Mouse (Mus musculus): Measurements from ENCODE around the gene Ager. TPM values are rescaled to one million over a fixed set of nuclear protein-coding genes. Genes with fewer than 3 reads are reported as not detected.
A peak's percentile ranks its signal among the peaks of the same experiment; 100 is the strongest.

Ager gene
- total RNA-seq, 1 experiment from 2014 or later = 2.4 TPM

DNA sequence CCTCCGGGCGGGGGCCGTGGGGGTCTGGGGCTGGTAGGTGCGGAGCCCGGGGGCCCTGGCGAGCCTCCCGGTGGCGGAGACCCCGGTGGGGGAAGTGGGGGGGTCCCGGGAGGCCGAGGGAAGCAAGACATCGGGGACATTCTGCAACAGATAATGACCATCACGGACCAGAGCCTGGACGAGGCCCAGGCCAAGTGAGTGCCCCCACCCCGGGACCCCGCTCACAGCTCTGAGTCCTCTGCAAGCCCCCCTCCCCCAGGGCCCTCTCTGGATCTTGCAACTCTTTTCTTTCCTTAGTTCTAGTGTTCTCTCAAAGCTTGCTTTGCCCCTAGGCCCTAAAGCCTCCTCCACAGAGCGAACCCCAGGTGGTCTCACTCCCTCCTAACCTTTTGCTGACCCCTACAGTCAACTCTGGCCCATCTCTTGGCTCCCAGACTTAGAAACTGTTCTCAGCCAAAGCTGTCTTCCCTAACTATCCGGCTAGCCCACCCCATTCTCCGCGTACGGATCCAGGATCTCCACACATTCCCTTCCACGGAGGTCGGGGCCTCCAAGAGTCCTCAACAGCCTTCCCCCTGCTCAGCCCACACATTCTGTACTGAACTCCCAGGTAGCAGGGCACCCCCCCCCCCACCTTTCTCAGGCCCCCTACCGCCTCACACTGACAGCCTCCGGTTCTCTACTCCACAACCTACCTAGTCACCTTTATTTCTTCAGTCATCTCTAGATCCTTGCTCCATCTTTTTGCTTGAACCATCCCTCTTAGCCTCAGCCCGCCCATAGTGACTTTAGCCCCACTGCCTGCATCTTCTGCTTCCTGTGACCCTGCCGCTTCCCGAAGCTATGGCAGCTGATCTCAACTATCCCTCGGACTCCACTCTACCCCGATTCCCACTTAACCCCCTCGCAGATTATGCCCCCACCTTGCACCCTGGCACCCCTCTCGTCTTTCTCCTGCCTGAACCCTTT lies 4.8 kb upstream of the Ager start:
- no peak for ATAC-seq (replicated peaks in 1 of 2; ENCODE audit: insufficient read depth in 1 of 2, low FRiP score in 2 of 2, low TSS enrichment in 1 of 2, low read depth in 1 of 2, poor library complexity in 2 of 2, severe bottlenecking in 2 of 2)

DNA sequence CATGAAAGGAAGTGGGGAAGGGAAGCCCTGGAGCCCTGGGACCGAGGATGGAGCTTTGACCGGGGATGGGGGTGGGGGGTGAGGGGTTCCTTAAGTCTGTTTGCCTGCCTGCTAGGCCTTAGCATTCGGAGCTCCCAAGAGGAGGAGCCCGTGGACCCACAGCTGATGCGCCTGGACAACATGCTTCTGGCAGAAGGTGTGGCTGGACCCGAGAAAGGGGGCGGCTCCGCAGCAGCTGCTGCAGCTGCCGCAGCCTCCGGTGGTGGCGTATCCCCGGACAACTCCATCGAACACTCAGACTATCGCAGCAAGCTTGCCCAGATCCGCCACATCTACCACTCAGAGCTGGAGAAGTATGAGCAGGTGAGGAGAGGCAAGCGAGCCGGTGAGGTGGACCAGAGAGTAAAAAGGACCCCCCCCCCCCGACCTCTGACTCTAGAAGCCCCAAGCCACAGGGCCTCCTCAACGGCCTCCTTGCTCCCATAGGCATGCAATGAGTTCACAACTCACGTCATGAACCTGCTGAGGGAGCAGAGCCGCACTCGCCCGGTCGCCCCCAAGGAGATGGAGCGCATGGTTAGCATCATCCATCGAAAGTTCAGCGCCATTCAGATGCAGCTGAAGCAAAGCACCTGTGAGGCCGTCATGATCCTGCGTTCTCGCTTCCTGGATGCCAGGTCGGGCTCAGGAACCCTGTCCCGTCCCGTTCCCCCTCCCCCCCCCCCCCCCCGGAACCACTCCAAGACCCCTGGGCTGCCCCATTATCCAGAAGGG lies 3.7 kb upstream of the Ager start:
- no peak for ATAC-seq (replicated peaks in 1 of 2; ENCODE audit: insufficient read depth in 1 of 2, low FRiP score in 2 of 2, low TSS enrichment in 1 of 2, low read depth in 1 of 2, poor library complexity in 2 of 2, severe bottlenecking in 2 of 2)

DNA sequence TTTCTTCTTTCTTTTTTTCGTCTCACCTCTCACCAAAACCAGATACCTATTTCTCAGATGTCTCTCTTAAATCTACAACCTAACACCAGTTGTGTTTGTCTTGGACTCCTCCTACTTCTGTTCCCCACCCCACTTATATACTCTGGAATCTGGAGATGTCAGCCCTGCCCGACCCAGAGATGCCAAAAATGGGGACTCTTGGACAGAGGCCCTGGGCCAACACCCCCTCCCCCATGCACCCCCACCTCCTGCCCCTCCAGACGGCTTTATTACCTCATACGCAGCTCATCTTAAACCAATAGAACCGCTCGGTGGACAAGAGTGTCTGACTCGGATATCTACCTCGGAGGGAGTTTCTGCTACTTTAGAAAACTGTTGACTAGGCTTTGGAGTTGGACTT lies 1.6 kb upstream of the Ager start:
- no peak for ATAC-seq (replicated peaks in 1 of 2; ENCODE audit: insufficient read depth in 1 of 2, low FRiP score in 2 of 2, low TSS enrichment in 1 of 2, low read depth in 1 of 2, poor library complexity in 2 of 2, severe bottlenecking in 2 of 2)

DNA sequence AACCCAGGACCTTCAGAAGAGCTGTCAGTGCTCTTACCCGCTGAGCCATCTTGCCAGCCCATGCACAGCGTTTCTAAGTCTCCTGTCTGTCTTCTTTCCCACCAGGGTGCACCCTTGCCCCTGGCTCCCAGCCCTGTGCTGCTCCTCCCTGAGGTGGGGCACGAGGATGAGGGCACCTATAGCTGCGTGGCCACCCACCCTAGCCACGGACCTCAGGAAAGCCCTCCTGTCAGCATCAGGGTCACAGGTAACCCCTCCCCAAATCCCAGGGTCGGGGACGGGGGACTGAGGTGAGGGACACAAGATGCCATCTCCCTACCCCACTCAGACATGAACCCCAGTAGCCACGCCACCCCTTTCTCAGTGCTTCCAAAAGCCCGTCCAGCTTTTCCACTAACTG lies 2.2 kb downstream of the Ager start:
- no peak for ATAC-seq (replicated peaks in 1 of 2; ENCODE audit: insufficient read depth in 1 of 2, low FRiP score in 2 of 2, low TSS enrichment in 1 of 2, low read depth in 1 of 2, poor library complexity in 2 of 2, severe bottlenecking in 2 of 2)

DNA sequence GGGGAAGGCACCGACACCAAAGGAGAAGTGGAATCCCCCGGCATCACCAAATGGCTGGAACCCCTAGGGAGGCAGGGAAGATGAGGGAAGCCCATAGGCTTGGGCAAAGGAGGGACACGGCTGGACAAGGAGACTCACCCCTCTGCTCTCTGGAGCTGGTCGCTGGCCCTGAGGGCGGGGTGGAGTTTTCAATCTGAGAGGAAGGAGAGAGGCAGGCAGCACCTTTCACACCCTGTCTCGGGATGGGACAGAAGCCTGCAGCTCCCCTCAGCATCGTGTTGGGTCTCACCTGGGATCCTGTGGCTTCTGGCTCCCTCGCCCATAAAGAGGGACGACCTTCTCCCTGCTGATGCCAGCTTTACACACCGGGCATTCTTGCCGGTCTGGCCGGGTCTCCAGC lies 4.1 kb downstream of the Ager start:
- no peak for ATAC-seq (replicated peaks in 1 of 2; ENCODE audit: insufficient read depth in 1 of 2, low FRiP score in 2 of 2, low TSS enrichment in 1 of 2, low read depth in 1 of 2, poor library complexity in 2 of 2, severe bottlenecking in 2 of 2)

DNA sequence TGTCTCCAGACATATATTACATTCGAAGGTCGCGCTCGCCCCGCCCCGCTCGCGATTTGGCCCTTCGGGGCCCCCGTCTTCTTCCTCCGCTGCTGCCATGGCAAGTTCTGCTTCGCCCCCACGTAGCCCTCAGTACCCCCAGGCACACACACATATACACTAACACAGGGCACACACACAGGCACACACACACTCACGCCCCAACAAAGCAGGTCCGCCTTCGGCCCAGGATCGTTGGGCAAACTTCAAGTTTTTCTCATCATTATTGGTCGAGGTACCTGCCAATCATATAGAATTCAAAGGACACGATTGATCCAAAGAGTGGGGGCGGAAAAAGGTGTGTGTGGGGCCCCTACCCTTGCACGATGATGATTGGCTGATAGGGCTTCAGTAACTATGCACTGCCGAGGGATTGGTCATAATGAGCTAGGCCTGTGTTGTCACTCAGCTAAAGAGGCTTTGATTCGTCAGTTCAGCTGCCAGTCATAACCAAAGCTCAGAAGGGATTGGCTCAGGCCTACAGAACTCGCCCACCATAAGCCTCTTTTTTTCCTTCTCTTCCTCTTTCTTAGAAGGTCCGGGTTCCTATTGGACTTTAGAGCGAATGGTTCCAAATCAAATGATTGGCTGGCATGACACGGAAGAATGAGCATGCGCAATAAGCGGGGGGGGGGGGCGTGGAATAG lies 5.9 kb downstream of the Ager start, which contains the start of gene Rnf5:
TSS of gene Rnf5 (minus strand) at position 316 of the 686 bp plus-strand sequence.
- ATAC-seq (replicated peaks in 1 of 2; ENCODE audit: insufficient read depth in 1 of 2, low FRiP score in 2 of 2, low TSS enrichment in 1 of 2, low read depth in 1 of 2, poor library complexity in 2 of 2, severe bottlenecking in 2 of 2) = peak; percentile 81

DNA sequence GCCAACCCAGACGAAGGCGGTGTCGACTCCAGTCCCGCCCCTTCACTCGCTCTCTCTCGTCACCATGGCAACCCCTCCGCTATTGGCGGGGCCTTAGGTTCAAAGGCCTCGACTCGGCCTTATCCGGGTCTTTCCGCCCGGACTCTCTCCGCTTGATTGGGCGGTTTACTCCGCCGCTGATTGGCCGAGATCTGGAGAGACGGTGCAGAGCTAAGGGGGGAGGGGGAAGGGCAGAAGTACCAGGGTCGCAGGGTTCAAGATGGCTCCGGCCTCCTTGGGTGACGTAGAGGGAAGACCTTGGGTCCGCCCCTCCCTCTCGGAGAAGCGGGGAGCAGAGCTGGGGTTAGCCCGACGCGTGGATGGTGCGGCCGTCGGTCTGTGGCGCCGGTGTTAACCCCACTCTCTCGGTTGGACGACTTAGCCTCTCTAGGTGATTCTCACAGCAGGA lies 6.4 kb downstream of the Ager start, which contains the start of gene Agpat1:
TSS of gene Agpat1 (plus strand) at position 202 of the 448 bp plus-strand sequence.
- ATAC-seq (replicated peaks in 1 of 2; ENCODE audit: insufficient read depth in 1 of 2, low FRiP score in 2 of 2, low TSS enrichment in 1 of 2, low read depth in 1 of 2, poor library complexity in 2 of 2, severe bottlenecking in 2 of 2) = peak; percentile 73 to 77

DNA sequence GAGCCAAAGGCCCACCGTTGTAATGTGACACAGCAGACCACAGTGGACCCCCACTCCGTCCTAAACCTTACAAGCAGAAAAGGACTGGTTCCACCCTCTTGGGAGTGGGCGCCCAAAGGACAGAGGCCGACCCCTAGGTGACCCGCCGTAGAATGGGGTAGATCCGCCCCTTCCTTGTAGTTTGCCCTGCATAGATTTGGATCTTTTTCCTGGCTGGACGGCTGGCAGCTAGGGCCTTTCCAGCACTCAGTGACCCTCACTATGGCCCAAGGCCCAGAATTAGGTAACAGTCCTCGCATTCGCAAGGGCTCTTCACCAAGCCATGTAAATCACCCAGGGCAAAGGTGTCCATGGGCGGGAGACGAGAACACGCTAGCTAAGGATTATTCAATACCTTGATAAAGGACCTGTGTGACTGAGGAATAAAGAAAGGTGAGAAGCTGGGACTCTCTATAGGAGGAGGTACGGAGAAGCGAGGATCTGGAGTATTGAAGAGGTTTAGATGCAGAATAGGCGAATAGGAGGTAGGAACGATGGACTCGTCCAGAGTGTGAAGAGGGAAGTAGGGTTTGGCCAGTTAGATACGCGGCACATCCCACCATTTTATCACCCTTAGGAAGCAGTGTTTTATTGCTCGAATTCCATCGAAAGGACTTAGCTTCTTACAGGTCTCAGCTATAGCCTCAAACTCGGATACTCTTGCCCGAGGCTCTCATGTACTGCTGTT lies 7.0 kb downstream of the Ager start:
- no peak for ATAC-seq (replicated peaks in 1 of 2; ENCODE audit: insufficient read depth in 1 of 2, low FRiP score in 2 of 2, low TSS enrichment in 1 of 2, low read depth in 1 of 2, poor library complexity in 2 of 2, severe bottlenecking in 2 of 2)

DNA sequence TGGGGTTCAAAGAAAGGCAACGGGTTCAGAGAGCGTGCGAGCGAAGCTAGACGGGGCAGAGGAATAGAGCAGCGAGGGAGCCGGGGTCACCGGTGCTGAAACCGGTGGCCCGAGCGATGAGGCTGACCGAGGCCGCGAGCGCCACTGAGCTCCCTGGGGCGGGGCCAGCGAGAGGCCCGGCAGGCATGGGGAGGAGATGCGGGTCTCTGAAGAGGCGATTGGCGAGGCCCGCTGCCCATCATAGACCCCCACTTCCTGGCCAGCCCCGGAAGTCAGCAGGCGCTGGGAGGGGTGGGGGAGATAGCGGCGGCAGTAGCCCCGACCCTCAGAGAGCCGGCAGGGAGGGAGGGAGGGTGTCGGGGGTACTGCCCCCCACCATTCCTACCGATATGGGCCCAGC lies 7.9 kb downstream of the Ager start:
- ATAC-seq (replicated peaks in 1 of 2; ENCODE audit: insufficient read depth in 1 of 2, low FRiP score in 2 of 2, low TSS enrichment in 1 of 2, low read depth in 1 of 2, poor library complexity in 2 of 2, severe bottlenecking in 2 of 2) = peak; percentile 12 to 44; a peak in 2 of 4 replicates

DNA sequence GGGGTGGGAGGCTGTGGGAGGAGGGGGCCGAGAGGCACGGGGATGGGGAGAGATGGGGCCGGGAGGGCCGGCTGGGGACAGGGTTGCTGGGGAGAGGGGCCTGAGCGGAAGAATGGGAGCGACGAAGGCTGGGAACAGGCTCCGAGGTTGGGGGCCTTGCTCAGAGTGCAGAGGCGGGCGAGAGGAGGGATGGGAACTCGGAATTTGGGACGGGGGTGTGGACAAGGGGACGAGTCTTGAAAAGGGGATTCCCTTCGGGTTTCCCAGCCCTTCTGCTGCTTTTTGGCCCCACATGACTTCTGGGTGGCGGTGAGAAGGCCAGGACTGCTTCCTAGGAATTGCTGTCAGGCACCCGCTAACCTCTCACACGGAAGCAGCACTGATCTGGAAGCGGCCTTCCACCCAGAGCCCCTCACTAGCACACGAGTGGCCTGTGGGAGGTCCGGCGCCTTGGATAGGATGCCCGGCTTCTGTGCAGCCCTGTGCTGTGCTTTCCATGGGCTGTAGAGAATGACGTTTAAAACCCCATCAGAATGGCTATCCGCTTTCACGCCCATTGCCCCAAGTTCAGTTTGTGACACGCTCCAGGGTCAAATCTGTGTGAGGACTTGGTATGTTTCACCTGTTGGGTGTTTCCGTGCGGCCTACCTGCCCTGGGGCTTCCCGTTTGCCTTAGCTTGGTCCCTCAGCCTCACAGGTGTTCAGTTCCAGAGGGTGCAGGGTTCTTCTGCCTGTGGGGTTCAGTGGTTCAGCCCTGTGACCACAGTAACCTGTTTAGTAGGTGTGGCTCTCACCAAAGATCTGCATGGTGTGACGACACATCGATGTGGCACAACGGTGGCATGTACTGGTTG lies 8.8 kb downstream of the Ager start:
- ATAC-seq (replicated peaks in 1 of 2; ENCODE audit: insufficient read depth in 1 of 2, low FRiP score in 2 of 2, low TSS enrichment in 1 of 2, low read depth in 1 of 2, poor library complexity in 2 of 2, severe bottlenecking in 2 of 2) = no peak

DNA sequence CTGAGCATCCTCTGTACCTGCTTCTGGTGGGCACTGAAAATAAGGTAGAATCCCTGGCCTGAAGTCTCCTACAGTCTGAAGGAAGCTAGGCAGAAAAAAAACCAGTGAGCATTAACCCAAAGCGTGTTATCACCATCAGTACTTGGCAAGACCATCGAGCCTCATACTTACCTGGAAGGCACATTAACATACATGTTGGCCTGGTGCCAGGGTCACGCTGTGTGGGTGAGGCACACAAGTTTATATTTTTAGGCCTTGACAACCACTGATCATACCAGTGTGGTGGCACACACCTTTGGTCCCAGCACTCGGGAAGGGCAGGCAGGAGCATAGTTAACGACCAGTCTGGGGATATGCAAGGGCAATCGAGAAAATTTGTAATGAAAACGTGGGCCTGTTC lies 10.3 kb downstream of the Ager start:
- no peak for ATAC-seq (replicated peaks in 1 of 2; ENCODE audit: insufficient read depth in 1 of 2, low FRiP score in 2 of 2, low TSS enrichment in 1 of 2, low read depth in 1 of 2, poor library complexity in 2 of 2, severe bottlenecking in 2 of 2)

DNA sequence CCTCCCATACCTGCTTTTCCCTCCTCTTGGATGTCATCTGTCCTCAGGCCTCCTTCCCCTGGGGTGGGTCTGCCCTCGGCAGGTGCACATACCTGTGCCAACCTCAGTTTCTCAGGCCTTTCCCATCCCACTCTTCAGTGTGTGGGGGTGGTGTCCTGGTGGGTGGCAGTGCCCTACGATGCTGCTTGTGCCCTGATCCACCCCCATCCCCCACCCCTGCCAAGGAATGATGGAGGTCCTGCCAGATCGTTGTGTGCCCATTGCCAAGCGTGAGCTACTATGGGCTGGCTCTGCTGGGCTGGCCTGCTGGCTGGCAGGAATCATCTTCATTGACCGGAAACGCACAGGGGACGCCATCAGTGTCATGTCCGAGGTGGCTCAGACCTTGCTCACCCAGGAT lies 13.4 kb downstream of the Ager start:
- no peak for ATAC-seq (replicated peaks in 1 of 2; ENCODE audit: insufficient read depth in 1 of 2, low FRiP score in 2 of 2, low TSS enrichment in 1 of 2, low read depth in 1 of 2, poor library complexity in 2 of 2, severe bottlenecking in 2 of 2)

DNA sequence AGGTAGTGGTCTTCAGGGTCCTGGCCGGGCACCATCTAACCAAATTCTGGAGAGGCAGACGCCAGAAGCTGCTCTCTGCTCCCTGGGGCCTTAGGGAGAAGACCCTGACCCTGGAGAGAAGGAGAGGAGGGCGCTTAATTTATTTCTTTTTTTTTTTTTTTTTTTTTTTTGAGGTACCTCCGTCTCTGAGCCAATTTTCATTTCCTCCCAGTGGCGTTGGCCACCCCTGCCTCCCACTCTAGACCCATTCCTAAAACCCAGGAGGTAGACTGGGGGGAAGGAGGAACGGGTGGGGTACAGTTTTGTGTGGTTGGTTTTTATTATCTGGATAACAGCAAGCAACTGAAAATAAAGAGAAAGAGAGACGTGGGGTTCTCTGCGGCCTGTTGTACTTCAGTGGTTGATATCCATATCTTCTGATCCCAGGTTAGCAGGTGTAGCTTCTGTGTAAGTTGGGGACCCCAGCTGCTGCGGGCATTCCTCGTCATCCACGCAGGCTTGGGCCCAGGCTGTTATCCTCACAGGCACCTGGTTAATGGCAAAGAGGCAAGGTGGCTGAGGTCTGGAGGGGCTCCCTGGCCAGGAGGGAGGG lies 15.5 kb downstream of the Ager start:
- no peak for ATAC-seq (replicated peaks in 1 of 2; ENCODE audit: insufficient read depth in 1 of 2, low FRiP score in 2 of 2, low TSS enrichment in 1 of 2, low read depth in 1 of 2, poor library complexity in 2 of 2, severe bottlenecking in 2 of 2)

DNA sequence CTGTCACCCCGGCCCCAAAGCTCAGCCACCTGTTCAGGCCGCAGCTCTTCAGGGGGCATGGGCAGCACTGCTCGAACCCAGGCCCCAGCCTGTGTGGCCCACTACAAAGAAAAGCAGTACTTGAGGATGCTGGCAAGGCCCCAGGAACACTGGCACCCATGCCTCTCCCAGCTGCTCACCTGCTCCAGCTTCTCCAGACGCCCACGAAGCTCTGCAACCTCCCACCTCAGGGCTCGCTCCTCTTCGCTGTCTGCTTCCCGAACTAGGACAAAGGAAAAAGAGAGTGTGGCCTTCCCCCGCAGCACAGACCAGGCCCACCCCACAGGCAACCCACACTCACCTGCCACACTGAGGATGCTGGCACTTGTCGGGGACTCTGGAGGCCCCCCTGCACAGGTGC lies 16.2 kb downstream of the Ager start:
- ATAC-seq (replicated peaks in 1 of 2; ENCODE audit: insufficient read depth in 1 of 2, low FRiP score in 2 of 2, low TSS enrichment in 1 of 2, low read depth in 1 of 2, poor library complexity in 2 of 2, severe bottlenecking in 2 of 2) = no peak

DNA sequence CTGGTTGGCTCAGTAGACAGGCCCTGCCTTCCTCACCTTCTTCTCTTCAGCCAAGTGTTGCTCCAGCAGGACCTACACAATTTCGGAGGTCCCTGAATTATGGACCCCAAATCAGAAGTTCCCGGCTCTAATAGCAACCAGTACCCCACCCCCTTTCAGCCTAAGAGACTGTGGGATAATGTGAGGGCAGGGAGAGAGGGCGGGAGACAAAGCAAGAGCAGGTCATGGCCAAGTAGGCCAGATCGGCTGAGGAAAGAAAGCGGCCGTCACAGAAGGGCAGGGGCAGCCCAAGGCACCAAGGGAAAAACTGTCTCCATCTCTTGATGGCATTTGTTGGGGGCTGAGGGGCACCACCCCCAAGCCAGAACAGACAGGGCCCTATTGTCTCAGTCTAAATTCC lies 18.2 kb downstream of the Ager start, which contains the start of gene Egfl8:
TSS of gene Egfl8 (minus strand) at position 101 of the 400 bp plus-strand sequence.
- no peak for ATAC-seq (replicated peaks in 1 of 2; ENCODE audit: insufficient read depth in 1 of 2, low FRiP score in 2 of 2, low TSS enrichment in 1 of 2, low read depth in 1 of 2, poor library complexity in 2 of 2, severe bottlenecking in 2 of 2)

DNA sequence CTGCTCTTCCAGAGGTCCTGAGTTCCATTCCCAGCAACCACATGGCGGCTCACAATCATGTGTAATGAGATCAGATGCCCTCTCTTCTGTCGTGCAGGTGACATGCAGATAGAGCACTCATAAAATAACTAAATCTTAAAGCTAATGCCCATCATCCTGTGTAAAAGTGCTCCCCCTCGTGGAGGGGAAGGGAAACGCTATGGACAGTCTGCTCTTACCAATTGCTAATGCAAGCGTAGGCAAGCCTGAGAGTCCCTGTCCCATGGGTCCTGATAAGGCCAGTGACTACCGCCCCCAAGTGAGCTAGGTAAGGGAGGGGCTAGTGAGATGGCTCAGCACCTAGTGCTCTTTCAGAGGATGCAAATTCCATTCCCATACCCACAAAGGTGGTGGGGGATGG lies 21.3 kb downstream of the Ager start:
- ATAC-seq (replicated peaks in 1 of 2; ENCODE audit: insufficient read depth in 1 of 2, low FRiP score in 2 of 2, low TSS enrichment in 1 of 2, low read depth in 1 of 2, poor library complexity in 2 of 2, severe bottlenecking in 2 of 2) = peak; percentile 43 to 71; a peak in 3 of 4 replicates
